Mouse (Mus musculus) hindbrain, embryonic 15.5 days (tissue): ENCODE results near the gene Med18. TPM values are rescaled to one million over a fixed set of nuclear protein-coding genes. Genes with fewer than 3 reads are reported as not detected.
A peak's percentile ranks its signal among the peaks of the same experiment; 100 is the strongest.
"Not testable (repeated sequence)": the region's sequence is repeated elsewhere in the genome, so short reads cannot be mapped to it uniquely, and the experiment has no call there.

Source experiments
- ATAC-seq: fragments of 200-750 bp; cut with Nextera tagmentation; 2 replicates; pipeline ENCODE4 v1.8.0; 2017; ENCODE audit warnings: low read depth, moderate number of reproducible peaks, moderate TSS enrichment; ENCODE audit not compliant: low FRiP score
- H3K27ac ChIP-seq: fragments of 300-500 bp; sonication (generic); replicated peaks from 2 replicates; pipeline ENCODE4 v1.5.1; 2015; ENCODE audit warnings: mild to moderate bottlenecking, inconsistent platforms
- H3K27me3 ChIP-seq: fragments of 300-500 bp; sonication (generic); 2 replicates; pipeline ENCODE4 v1.6.1; 2015; ENCODE audit warnings: control low read depth, inconsistent platforms
- H3K36me3 ChIP-seq: fragments of 300-500 bp; sonication (generic); 2 replicates; pipeline ENCODE4 v1.6.1; 2015; ENCODE audit warnings: control low read depth, inconsistent platforms
- H3K4me1 ChIP-seq: fragments of 300-500 bp; sonication (generic); replicated peaks from 2 replicates; pipeline ENCODE4 v1.6.1; 2015; ENCODE audit warnings: control low read depth, inconsistent platforms
- H3K4me2 ChIP-seq: fragments of 300-500 bp; sonication (generic); 2 replicates; pipeline ENCODE4 v1.6.1; 2015; ENCODE audit warnings: moderate library complexity, mild to moderate bottlenecking, inconsistent platforms
- H3K4me3 ChIP-seq: fragments of 300-500 bp; sonication (generic); 2 replicates; pipeline ENCODE4 v1.5.1; 2015; ENCODE audit warnings: mild to moderate bottlenecking, inconsistent platforms
- H3K9ac ChIP-seq: fragments of 300-500 bp; sonication (generic); 2 replicates; pipeline ENCODE4 v1.6.1; 2015; ENCODE audit warnings: inconsistent platforms
- H3K9me3 ChIP-seq: fragments of 300-500 bp; sonication (generic); 2 replicates; pipeline ENCODE4 v1.6.1; 2016; ENCODE audit warnings: control low read depth, inconsistent platforms
- WGBS: fragments of 180-500 bp; shearing (Covaris S2); methylation state at CpG from one replicate; pipeline ENCODE4 v1.1.7; 2015; 5-methylcytosine and 5-hydroxymethylcytosine counted together
- polyA plus RNA-seq: library from polyadenylated mRNA; unstranded; fragments of >200 nt; fragmentation: Nextera tagmentation; extraction: Ambion mirVana; gene quantifications from 2 replicates; pipeline ENCODE4 v1.2.1, GENCODE M21; 2015

Med18 gene
- polyA plus RNA-seq, 1 experiment from 2014 or later: 16.1 TPM

GRCm38 (mm10) chr4:132437857-132438256 is 25.9 kb downstream of the Med18 start:
- Histone ChIP-seq H3K4me1 (no peaks in the 10 kb centered on the region), H3K36me3 (no peaks in the 10 kb centered on the region), H3K9ac (no peak overlapping the region), H3K27me3 (no peaks in the 10 kb centered on the region), H3K4me2 (no peak overlapping the region), H3K27ac (no peak overlapping the region), H3K9me3 (no peaks in the 10 kb centered on the region), H3K4me3 (no peak overlapping the region)
- WGBS: 12% methylated on average over 11 of the region's 11 CpGs
- no peak for ATAC-seq

- peak overlapping the region; percentile 28; the same call in 1 of the 2 replicates for H3K4me2 ChIP-seq
- no peak overlapping the region for H3K9ac ChIP-seq
- H3K27ac ChIP-seq: no peak overlapping the region
- no peaks in the 10 kb centered on the region for H3K27me3 ChIP-seq
- H3K36me3 ChIP-seq: no peaks in the 10 kb centered on the region
- no peaks in the 10 kb centered on the region for H3K4me1 ChIP-seq
- ATAC-seq: no peak
- WGBS: 18% methylated on average over 14 of the region's 14 CpGs
- H3K9me3 ChIP-seq: no peaks in the 10 kb centered on the region
- no peak overlapping the region for H3K4me3 ChIP-seq
Observed at GRCm38 (mm10) chr4:132432717-132433372, 30.9 kb downstream of the Med18 start.

- 67% methylated on average over 9 of the region's 9 CpGs for WGBS
- Histone ChIP-seq H3K27me3 (no peaks in the 10 kb centered on the region), H3K4me3 (no peak overlapping the region), H3K27ac (no peak overlapping the region), H3K4me2 (no peak overlapping the region), H3K9me3 (no peaks in the 10 kb centered on the region), H3K9ac (no peak overlapping the region), H3K36me3 (no peaks in the 10 kb centered on the region), H3K4me1 (no peaks in the 10 kb centered on the region)
- no peak for ATAC-seq
Observed at GRCm38 (mm10) chr4:132428022-132428542, 35.6 kb downstream of the Med18 start.

GRCm38 (mm10) chr4:132427493-132427892 is 36.2 kb downstream of the Med18 start:
- no peaks in the 10 kb centered on the region for H3K9me3 ChIP-seq
- H3K27me3 ChIP-seq: no peaks in the 10 kb centered on the region
- ATAC-seq: no peak
- 89% methylated on average over 4 of the region's 4 CpGs for WGBS
- H3K36me3 ChIP-seq: no peaks in the 10 kb centered on the region
- no peaks in the 10 kb centered on the region for H3K4me1 ChIP-seq
- H3K4me2 ChIP-seq: no peak overlapping the region
- H3K4me3 ChIP-seq: no peak overlapping the region
- H3K9ac ChIP-seq: no peak overlapping the region
- no peak overlapping the region for H3K27ac ChIP-seq

- no peaks in the 10 kb centered on the region for H3K9me3 ChIP-seq
- no peak for ATAC-seq
- no peaks in the 10 kb centered on the region for H3K27me3 ChIP-seq
- peaks cover 2% of the 10 kb centered on the region for H3K4me1 ChIP-seq
- no peaks in the 10 kb centered on the region for H3K36me3 ChIP-seq
- no peak overlapping the region for H3K4me2 ChIP-seq
- no peak overlapping the region for H3K9ac ChIP-seq
- 71% methylated on average over 2 of the region's 2 CpGs for WGBS
- no peak overlapping the region for H3K27ac ChIP-seq
- H3K4me3 ChIP-seq: no peak overlapping the region
Observed at GRCm38 (mm10) chr4:132426021-132426420, 37.7 kb downstream of the Med18 start.

GRCm38 (mm10) chr4:132424765-132425164 is 39.0 kb downstream of the Med18 start:
- Histone ChIP-seq H3K4me2 (no peak overlapping the region), H3K36me3 (no peaks in the 10 kb centered on the region), H3K9ac (no peak overlapping the region), H3K9me3 (no peaks in the 10 kb centered on the region), H3K4me1 (peaks cover 9% of the 10 kb centered on the region), H3K27ac (no peak overlapping the region), H3K4me3 (no peak overlapping the region), H3K27me3 (no peaks in the 10 kb centered on the region)
- WGBS: 95% methylated on average over 5 of the region's 5 CpGs
- ATAC-seq: no peak

GRCm38 (mm10) chr4:132421923-132422782 is 41.6 kb downstream of the Med18 start, which contains the start of gene Phactr4:
Phactr4 (minus strand) TSS chr4:132422489.
- Histone ChIP-seq H3K4me2 (peak within 1 kb of the TSS; percentile 78), H3K4me1 (peaks cover 9% of the 10 kb centered on the region), H3K27ac (peak within 1 kb of the TSS; percentile 94), H3K9me3 (no peaks in the 10 kb centered on the region), H3K27me3 (no peaks in the 10 kb centered on the region), H3K36me3 (no peaks in the 10 kb centered on the region), H3K4me3 (peak within 1 kb of the TSS; percentile 97), H3K9ac (peak within 1 kb of the TSS; percentile 78)
- WGBS: under 1% methylated on average over 73 of the region's 73 CpGs
- peak; percentile 98 for ATAC-seq

- 0% methylated on average over 9 of the region's 13 CpGs for WGBS
- Histone ChIP-seq H3K9ac (peak overlapping the region; percentile 78), H3K27me3 (no peaks in the 10 kb centered on the region), H3K9me3 (no peaks in the 10 kb centered on the region), H3K4me2 (peak overlapping the region; percentile 78), H3K4me3 (peak overlapping the region; percentile 97), H3K36me3 (no peaks in the 10 kb centered on the region), H3K27ac (peak overlapping the region; percentile 94), H3K4me1 (peaks cover 9% of the 10 kb centered on the region)
- no peak for ATAC-seq
Observed at GRCm38 (mm10) chr4:132421556-132421922, 42.2 kb downstream of the Med18 start.

- no peaks in the 10 kb centered on the region for H3K27me3 ChIP-seq
- ATAC-seq: no peak
- H3K4me3 ChIP-seq: no peak overlapping the region
- H3K4me2 ChIP-seq: peak overlapping the region; percentile 78
- peaks cover 9% of the 10 kb centered on the region for H3K4me1 ChIP-seq
- 69% methylated on average over 5 of the region's 5 CpGs for WGBS
- H3K27ac ChIP-seq: no peak overlapping the region
- no peaks in the 10 kb centered on the region for H3K9me3 ChIP-seq
- H3K9ac ChIP-seq: no peak overlapping the region
- H3K36me3 ChIP-seq: no peaks in the 10 kb centered on the region
Observed at GRCm38 (mm10) chr4:132420471-132420870, 43.2 kb downstream of the Med18 start.

- H3K27ac ChIP-seq: no peak overlapping the region
- H3K4me3 ChIP-seq: no peak overlapping the region
- H3K36me3 ChIP-seq: no peaks in the 10 kb centered on the region
- H3K4me2 ChIP-seq: no peak overlapping the region
- peaks cover 7% of the 10 kb centered on the region for H3K4me1 ChIP-seq
- H3K9me3 ChIP-seq: no peaks in the 10 kb centered on the region
- H3K9ac ChIP-seq: no peak overlapping the region
- no peak for ATAC-seq
- no peaks in the 10 kb centered on the region for H3K27me3 ChIP-seq
Observed at GRCm38 (mm10) chr4:132415966-132416365, 47.8 kb downstream of the Med18 start.

GRCm38 (mm10) chr4:132413257-132413656 is 50.5 kb downstream of the Med18 start:
- H3K4me3 ChIP-seq, H3K9me3 ChIP-seq, H3K4me1 ChIP-seq, H3K27ac ChIP-seq, H3K36me3 ChIP-seq, ATAC-seq, H3K27me3 ChIP-seq, H3K9ac ChIP-seq, H3K4me2 ChIP-seq: not testable (repeated sequence)
- WGBS: 95% methylated on average over 4 of the region's 4 CpGs
